Mouse (Mus musculus) adrenal gland (tissue): ENCODE data around the gene Shbg.

Source experiments
- intact Hi-C: fragments of 180-260 bp; cut with DNase I; formaldehyde crosslinking; loops from one replicate; pipeline ENCODE4 v1.15.1; 2025
- long read RNA-seq, 2 experiments: library from polyadenylated mRNA; unstranded; transcript quantifications; one replicate each; pipeline ENCODE4 v2.0.0; 2020; ENCODE audit warnings: borderline replicate concordance in 1 of 2; ENCODE audit not compliant: insufficient replicate concordance in 1 of 2

The Shbg gene
- long read RNA-seq, experiment 1: 0 reads
- long read RNA-seq, experiment 2: 0 reads

DNA sequence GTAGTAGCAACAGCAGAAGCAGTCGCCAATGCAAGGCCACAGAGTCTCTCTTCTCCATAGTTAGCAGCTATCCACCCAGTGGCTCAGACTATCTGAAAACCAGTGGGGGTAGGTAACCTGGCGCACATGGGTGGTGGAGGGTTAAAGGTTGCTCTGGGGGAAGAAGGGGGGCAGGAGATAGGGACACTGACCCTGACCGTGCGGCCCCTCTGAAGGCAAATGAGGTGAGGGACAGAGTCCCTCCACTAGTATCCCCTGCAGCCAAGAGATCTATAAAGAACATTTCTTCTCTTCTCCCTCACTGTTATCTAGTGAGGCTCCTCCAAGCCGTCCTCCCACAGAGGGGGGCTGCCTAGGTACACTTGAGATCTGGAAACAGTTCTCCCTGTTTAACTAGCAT lies at the start of gene Shbg:
Shbg (minus strand) TSS at position 101 of the 400 bp plus-strand sequence.
- intact Hi-C loops: no loop called here

- intact Hi-C loops: no loop called here
Measured at GRCm38 (mm10) chr11:69666665-69667005, 48.9 kb upstream of the Shbg start.

DNA sequence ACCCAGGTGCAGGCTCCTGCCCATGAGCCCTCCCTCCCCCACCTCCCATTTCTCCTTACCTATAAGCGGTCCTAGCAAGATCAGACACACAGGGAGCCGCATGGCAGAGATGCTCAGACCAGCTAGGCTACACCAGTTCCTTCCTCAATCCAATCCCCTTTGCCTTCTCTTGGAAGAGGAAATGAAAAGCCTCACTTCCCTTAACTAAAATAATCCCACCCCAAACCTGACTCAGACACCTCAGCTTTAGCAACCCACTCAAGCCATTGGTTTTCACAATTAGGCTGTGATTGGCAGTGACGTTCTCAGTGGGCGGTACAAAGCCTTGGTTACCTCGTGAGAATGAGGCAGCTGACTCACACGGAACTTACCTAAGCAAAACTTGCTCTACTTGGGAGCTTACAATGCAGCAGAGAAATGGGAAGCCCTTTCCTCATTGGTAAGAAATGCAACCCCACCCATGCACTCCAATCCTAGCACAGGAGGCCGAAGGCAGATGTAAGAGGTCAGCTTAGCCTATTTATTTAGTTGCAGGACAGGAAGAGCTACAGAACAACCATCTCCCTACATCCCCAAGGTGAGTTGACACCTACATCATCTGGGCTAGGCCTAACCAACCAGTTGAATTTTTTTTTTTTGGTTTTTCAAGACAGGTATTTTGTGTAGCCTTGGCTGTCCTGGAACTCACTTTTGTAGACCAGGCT lies 48.4 kb upstream of the Shbg start, which contains the start of gene Cd68:
Cd68 (minus strand) TSS at position 193 of the 704 bp plus-strand sequence.
- intact Hi-C loops: no loop called here

GRCm38 (mm10) chr11:69665457-69665960 lies 47.8 kb upstream of the Shbg start:
- intact Hi-C loops: no loop called here

GRCm38 (mm10) chr11:69664841-69665240 lies 47.1 kb upstream of the Shbg start:
- intact Hi-C loops: loop anchor here (5.0 kb wide), 1 partner anchor 38 kb away; no protein-coding TSS in a partner anchor

- intact Hi-C loops: loop anchor here (5.0 kb wide), 1 partner anchor 36 kb away; no protein-coding TSS in a partner anchor
Measured at GRCm38 (mm10) chr11:69663795-69664194, 46.1 kb upstream of the Shbg start.

- intact Hi-C loops: loop anchor here (5.0 kb wide), 1 partner anchor 36 kb away; no protein-coding TSS in a partner anchor
Measured at GRCm38 (mm10) chr11:69662967-69663671, 45.4 kb upstream of the Shbg start.

DNA sequence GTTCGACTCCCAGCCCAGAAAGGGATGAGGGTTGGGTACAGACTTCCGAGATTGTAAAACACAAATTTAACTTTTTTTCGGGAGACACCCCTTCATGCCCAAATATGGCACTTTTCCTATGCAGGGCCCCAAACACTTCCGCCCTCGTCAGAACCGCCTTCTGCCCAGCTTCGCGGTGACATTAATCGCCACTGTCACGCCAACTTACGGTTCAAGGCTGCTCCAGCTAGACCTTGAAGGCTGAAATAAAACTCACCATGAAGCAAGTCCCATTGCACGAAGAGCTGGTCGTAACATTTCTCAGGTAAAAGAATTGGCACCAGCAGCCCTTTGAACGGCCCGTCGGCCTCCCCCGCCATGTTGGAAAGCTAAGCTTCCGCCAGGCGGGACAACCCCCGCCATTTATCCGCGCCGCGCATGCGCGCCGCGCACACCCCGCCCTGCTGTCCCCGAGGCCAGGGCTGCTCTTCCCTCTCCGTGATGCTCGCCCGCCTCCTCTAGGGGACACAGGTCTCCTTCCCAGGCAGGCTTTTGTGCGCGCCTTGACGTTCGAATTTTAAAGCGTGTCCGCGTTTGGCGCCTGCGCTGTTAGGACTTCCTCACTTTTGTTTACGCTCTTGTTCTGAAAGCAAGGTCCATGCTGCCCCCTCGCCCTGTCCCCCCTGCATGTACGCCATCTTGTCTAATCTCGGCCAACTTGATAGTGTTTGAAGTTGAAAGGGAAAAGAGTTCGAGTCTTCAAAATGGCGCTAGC lies 44.7 kb upstream of the Shbg start, which contains the start of gene Mpdu1:
Mpdu1 (minus strand) TSS at position 430 of the 754 bp plus-strand sequence.
- intact Hi-C loops: loop anchor here (5.0 kb wide), 1 partner anchor 35 kb away; no protein-coding TSS in a partner anchor

DNA sequence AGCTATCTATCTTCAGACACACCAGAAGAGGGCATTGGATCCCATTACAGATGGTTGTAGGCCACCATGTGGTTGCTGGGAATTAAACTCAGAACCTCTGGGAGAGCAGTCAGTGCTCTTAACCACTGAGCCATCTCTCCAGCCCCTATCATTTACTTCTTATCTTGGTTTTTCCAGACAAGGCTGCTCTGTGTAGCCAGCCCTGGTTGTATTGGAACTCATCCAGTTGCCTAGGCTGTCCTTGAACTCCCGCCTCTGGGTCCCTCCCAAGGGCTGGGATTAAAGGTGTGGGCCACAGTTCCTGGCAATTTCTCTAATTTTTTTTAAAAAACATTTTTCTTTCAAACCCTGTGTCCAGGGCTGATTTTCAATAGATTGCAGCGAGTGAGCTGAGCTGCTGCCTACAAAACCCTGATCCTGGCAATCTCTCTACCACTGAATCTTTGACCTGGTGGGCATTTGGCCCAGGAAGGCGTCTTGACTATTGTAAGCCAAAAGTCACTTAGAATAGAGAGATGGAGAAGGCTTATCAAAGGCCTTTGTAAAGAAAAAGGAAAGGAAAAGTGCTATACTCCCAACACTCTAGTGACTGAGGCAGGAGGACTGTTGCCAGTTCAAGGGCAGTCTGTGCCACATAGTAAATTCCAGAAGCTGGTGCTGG lies 43.6 kb upstream of the Shbg start:
- intact Hi-C loops: loop anchor here (5.0 kb wide), 1 partner anchor 34 kb away; no protein-coding TSS in a partner anchor

- intact Hi-C loops: no loop called here
Measured at GRCm38 (mm10) chr11:69657462-69657881, 39.8 kb upstream of the Shbg start.

- intact Hi-C loops: no loop called here
Measured at GRCm38 (mm10) chr11:69656617-69657461, 39.1 kb upstream of the Shbg start.

DNA sequence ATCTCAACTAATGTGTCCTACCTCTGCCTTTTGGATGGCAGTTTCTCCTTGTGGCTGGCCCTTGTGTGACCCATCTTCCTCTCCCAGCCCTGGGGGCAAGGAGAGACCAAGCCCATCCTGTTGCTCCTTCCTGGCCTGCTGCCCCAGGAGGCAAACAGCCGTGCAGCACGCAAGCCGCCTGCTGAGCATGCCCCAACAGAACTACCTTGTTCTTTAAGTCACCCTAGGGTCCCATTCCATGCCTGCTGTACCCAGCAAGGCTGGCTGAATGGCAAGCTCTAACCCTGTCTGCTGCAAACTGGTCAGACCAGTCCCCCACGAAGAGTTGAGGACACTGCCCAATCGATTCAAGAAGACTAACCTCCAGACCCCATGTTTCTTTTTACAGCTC lies 38.4 kb upstream of the Shbg start:
- intact Hi-C loops: no loop called here

- intact Hi-C loops: no loop called here
Measured at GRCm38 (mm10) chr11:69655264-69656064, 37.8 kb upstream of the Shbg start, which contains the start of gene Sox15. TSS of gene Sox15 (plus strand) at chr11:69655314.

- intact Hi-C loops: no loop called here
Measured at GRCm38 (mm10) chr11:69654760-69655159, 37.1 kb upstream of the Shbg start.

- intact Hi-C loops: no loop called here
Measured at GRCm38 (mm10) chr11:69653399-69653798, 35.7 kb upstream of the Shbg start.

DNA sequence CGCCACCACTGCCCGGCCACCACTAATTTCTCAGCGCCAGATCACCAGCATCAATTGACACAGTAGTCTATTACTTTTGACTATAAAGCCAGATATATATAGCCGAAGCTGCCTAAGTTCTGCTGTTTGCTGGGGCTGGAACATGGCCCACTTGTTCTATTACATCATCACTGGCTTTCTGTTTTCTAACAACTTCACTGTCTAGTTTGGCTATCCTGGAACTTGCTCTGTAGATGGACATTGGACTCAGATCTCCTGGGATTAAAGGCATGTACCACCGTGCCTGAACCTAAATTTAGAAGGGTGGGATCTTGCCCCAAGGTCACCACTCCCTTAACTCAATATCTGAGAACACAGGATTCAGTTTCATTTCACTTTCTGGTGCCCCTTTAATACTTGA lies 28.2 kb upstream of the Shbg start:
- intact Hi-C loops: no loop called here

DNA sequence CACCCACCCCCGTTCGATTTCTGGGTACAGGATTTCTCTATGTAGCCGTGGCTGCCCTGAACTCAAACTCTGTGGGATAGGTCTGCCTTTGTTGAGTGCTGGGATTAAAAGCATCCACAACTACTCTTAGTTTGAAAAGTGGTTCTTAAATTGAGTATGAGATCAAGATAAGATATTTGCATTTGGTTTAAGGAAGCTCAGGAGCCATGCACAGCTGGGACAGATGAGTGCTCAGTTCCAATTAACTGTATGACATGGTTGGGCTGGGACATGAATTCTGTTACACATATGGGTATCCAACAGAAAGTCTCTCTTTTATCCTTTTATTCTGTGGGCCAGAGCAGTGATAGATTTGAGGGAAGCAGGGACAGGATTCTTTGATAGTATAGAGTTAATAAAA lies 17.8 kb upstream of the Shbg start:
- intact Hi-C loops: no loop called here

DNA sequence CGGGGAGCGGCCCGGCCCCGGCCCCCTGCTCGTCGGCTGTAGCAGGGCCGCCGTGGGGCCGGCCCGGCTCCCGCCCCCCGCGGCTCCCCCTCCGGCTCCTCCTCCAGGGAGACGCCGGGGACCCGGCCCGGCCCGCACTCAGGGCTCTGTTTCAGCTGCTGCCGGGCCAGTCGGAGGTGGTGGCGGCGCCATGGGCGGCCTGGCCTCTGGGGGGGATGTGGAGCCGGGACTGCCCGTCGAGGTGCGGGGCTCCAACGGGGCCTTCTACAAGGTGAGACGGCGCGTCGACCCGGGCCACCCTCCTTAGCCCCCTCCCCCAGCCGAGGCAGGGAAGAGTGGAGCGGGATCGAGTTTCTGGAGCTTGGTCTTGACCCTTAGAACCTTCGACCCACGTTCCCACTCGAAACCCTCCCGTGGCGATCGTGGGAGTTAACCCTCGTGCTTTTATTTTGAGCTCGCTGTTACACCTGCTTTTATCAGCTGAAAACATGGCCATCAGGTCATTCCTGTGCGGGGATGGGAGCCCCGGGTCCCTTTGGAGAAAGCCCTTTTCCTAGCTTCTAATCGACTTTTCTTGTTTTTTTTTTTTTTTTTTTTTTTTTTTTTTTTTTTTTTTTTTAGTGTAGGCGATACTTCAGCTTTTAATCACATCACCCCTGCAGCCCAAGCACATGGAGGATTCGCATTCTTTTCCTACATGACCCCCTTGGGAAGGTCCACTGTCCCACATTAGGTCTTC lies 15.6 kb upstream of the Shbg start:
- intact Hi-C loops: no loop called here
